Mouse (Mus musculus): ENCODE measurements at regions not wholly inside any gene's neighbourhood (a gene's known extent, or its start where the extent isn't known, plus 50 kb on each side); places are given as distances from the start of the nearest gene placed in this dataset.
A peak's percentile ranks its signal among the peaks of the same experiment; 100 is the strongest.

DNA sequence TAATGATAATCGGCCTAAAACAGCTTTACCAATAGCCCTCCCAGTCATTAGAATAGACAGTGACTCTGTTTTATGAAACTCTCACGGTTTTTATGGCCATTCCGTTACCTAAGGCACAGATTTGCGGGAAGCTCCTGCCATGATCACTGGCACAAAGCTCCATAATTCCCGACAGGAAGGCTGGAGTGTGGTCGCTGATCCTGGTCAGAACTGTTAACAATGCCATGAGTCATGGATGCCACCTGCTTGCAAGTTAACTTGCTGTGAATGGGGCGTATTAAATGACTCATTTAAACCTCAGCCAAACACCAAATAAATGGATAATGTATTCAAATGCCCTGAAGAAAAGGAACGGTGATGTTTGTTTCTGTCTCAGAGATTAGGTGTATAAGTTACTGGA is 559.9 kb upstream of the Map3k7 start:
- DNase-seq, result no peak

DNA sequence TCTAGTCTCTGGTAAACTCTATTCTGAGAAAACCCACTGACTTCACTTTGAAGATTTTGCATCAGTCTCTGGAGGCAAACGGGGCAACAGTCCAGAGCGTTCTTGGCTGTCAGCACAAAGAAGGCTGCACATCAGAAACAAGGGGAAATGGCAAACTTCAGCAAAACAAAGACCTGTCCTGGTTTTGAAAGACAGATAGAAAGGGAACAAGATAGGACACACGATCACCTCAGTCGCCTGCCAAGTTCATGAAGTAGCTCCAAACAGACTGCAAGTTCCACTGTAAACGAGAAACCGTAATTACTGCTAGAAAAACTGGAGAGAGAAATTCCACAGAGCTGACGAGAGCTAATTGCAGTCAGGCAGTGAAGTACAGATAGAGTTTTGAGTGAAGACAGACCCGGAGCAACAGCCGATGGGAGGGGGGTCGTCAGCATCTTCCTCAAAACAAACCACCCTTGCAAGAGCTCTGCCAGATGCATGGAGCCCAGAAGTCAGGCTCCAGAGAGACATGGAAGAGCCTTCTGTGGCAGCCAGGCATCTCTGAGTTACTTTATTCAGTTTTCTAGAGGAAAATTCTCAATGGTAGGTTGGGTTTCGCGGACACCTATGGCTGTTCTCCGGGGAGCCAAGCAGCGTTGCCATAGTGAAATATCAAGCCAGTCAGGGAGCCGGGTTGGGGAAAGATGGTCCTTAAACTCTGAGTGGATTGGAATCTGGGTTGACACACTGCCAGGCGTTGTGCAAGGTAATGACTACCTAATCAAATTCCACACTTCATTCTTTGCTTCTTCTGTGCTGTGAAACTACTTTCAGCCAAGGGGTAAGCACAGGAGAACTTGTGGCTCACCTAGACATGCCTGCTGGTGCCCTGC is 558.8 kb upstream of the Map3k7 start:
- no peak for DNase-seq

DNA sequence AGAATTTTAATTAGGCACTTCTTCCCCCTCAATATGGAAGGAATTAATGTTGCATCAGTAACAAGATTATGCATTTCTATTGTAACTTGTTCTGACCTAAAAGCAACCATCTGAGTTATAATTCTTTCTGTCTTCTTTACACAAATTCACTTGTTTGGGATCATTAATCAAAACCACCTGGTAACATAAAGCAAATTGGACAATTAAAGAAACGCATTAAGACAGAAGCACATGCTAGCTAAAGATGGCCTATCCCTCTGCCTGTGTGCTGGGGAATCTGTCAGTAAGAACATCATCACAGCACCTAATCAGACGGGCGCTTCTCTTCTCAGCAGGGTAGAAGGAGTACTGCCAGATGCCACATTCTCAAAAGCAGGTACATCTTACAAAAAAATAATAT is 553.7 kb upstream of the Map3k7 start:
- no peak for DNase-seq

DNA sequence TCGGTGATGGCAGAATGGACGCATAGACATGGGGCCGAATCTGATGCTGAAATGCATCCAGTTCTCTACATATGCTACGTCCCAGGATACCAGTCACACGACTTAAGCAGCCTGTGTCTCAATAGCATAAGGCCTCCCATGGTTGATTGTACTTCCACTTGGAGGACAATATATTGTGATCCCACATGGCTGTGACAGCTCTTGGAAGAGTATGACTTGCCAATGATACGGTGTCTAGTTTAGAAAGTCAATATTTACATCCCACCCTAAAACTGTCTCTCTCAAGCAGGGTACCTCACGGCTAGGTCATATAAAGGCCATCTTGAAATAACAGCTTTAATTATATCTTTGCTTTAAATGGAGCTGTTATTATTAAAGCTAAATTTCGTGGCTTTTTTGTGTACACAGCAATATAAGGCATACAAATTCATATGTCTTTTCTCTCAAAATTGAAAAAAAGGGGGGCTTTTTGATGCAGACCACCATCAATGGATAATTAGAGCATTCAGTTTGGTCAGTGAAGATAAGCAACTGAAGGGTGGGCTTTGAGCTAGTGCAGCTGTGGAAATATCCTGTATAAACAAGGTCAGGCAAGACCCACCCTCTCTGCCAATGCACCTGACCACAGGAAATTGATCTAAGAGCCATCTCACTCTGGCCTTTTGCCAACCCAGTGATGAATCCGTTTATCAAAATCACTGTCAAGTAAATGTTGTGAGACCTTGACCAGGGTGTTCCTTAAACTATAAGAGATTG is 551.9 kb upstream of the Map3k7 start:
- DNase-seq, result no peak

DNA sequence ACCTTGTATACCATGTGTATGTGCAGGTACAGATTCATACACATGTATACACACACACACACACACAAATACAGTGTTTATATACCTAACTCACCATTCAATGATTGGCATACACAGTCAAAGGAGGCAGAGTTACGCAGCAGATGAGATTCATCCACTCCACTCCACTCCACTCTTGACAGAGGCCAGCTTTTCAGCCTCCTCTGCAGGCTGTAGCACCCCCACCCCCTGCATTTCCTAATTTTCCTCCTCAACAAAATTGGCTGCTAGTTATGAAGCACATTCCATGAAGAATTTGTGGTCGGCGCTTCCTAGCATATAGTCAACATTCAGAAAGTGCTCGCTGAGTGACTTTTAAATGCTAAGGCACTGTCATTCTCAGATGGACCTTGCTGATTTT is 546.7 kb upstream of the Map3k7 start:
- no peak for DNase-seq

DNA sequence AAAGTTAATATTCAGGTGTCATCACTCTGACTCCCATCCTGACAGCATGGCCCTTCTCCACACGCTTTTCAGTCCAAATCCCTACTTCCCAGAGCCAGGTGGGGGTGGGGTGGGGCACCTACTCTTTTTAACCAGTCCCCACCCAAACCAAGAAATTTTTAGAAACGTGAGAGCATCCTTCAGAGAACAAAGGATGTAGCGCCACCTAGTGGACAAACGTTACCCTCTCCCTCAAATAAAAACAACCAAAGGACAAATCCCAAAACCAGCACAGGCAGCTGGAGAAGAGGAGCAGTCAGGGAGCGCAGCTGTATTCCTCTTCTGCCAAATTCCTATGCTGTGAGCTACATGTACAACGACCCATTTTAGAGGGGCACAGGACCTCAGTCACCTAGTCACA is 544.7 kb upstream of the Map3k7 start:
- peak; percentile 27 for DNase-seq

DNA sequence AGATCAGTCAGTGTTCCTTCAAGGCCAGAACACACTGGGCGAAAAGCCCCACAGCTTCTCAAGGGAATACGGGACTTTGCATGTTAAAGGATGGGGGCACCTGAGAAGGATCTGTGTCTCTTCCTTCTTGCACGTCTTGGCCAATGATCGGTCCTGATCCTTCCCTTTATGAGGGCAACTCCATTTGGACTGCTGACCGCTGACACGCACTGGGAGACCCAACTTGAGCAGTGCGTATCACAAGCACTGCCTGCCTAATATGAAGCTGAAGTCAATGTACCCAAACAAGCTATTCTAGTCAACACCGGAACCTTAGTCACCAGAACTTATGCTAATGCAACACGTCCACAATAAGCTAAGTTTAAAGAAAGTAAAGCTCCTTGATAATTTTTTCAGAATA is 543.7 kb upstream of the Map3k7 start:
- DNase-seq, result no peak

DNA sequence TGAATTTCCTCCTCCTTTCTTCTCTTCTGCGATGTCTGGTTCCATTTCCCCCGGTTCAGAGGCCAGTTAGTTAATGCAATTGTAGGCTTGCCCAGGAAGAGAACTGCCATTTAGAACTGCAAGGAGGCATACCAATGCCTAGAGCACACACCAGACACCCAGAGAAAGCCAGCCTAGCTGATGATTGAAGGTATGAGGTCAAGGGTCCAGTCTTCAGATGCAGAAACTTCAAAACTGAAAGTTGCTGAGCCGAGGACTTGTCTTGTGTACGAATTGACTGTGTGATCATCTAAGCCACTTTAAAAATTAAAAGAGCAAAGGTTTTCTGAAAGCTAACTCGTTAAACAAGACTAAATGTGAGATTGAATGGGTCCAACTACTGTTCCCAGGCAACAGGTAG is 542.5 kb upstream of the Map3k7 start:
- DNase-seq, result no peak

DNA sequence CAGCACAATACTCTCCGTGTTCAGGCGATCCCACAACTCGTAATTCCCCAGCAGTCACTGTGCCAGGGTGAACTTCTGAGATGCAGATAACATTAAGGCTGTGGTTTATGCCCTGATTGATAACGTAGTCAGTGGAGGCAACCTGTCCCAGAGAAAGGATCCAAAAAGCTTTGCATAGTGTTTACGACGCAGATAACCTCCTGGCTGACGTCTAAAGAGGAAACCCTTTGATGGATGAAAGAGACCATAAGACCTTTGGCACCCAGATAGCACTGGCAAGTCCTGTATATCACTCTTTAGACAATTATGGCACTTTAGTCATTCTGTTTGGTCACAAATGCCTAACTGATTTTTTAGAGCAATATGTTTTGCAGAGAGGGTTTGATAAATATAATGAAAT is 538.8 kb upstream of the Map3k7 start:
- no peak for DNase-seq

DNA sequence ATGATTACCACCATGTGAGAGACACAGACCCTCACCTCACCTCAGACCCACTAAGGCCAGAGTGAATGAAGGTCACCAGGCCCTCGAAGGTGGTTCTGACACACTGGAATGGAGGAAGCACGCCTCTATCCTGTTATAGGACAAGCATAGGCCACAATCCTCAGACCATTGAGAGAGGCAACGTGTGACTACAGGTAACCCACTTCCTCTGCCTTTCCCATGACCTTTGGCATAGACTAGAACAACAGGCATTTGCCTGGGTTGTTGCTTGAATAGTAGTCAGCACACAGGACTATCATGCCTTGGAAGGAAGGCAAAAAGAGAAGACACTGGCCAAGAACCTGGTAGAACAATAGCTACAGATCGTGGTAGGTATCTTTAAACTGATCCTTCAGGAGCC is 538.2 kb upstream of the Map3k7 start:
- DNase-seq, result no peak

DNA sequence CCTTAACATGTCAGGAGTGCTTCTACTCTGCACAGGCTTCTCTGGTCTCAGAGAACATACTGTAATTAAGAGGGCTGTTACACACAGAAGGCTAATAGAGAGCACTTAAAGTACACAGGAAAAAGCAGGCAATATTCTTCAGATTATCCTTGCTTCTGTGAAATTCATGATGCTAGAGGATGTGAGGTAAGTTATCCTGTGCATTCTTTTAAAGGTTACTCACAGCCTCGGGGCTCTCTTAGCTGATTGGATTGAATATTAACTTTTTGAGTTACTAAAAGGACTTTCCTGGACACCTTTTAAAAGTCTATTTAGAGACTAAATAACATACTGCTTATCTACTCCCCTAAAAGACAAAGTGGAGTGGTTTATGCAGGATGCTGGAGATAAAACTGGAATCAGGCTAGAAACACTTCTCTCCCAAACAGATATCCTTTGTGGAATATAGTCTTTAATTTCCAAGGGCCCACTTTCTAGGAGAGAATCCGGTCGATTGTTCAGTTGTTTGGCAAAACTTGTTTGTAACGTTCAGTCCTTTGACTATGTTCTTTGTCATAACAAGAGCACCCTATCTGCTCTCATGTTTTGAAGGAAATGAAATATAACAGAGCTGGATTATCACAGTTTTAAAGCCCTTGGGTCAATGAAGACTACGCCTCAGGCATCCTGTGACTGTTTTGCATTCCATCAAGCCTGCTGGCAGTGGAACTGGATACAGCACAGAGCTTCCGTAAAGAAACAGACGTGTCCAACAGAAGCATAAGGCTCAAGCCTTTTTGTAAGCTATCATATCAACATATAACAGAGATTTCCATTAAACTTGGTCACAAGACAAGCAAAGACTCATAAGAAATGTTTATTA is 537.5 kb upstream of the Map3k7 start:
- DNase-seq, result no peak

DNA sequence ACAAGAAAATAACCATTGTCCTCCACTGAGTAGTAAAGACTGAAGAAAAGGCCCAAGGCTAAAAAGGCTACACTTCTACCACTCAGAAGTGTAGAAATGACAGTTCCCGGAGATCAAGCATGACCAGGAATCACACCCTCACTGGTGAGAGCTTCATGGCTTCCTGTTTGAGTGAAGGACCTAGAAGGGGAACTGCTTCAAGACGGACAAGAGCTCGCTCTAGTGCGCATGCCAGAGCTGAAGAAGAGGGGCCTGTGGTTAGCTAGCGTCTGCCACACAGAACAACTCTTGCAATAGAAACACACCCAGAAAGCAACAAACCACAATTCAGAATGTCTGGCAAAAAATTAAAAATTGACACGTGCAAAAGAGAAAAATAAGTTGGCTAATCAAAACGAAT is 530.0 kb upstream of the Map3k7 start:
- no peak for DNase-seq

DNA sequence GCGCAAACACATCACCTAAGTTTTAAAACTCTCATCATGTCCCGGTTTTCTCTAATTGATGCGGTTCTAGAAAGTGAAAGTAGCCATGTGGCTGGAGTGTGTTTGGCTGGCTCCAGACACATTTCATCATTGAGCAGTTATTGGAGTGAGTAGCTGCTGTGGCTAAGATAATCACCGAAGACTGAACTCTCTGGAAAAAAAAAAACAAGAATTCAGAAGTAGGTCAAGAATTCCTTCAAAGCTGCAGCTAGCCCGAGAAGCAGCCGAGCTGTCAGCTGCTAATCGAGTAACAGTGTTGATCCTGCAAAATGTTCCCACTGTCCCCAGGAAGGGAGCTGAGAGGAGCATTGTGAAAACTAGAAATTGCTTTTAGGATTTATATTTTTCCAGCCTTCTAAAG is 509.0 kb upstream of the Map3k7 start:
- DNase-seq, result no peak

DNA sequence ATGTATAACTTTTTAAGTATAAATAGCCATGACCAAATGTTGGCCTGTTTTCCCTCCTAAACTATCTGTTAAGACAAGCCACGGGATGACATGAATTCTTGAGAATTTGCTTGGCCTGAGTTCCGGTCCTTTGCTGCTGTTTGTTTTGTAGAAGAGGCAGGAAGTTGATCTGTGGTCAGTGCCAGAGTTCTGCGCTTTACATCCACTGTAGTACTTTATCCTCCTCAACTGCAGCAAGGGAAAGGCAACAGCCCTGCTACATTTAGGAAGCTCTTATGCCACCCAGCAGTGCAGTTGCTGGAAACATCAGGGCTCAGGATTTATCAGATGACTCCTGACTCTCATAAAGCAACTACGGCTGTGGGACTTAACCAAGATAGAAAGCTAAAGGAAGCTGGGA is 508.4 kb upstream of the Map3k7 start:
- DNase-seq, result no peak

DNA sequence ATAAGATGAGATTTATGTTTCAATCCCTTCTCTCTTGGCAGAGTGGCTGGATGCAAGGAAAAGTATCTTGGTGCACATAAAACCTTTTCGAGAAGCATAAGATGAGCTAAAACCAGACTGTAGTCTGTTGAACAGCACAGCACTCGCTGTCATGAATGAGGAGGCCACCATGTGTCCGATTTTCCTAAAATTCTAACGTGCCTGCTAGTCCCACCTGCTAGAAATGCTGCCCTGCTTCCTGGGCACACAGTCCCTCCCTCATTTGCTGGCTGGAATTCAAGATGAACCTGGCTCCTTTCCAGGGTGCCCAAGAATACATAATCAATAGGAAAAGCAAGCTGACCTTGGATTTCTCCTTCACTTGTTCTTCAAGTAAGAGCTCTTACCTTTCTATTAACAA is 501.4 kb upstream of the Map3k7 start:
- DNase-seq, result no peak

DNA sequence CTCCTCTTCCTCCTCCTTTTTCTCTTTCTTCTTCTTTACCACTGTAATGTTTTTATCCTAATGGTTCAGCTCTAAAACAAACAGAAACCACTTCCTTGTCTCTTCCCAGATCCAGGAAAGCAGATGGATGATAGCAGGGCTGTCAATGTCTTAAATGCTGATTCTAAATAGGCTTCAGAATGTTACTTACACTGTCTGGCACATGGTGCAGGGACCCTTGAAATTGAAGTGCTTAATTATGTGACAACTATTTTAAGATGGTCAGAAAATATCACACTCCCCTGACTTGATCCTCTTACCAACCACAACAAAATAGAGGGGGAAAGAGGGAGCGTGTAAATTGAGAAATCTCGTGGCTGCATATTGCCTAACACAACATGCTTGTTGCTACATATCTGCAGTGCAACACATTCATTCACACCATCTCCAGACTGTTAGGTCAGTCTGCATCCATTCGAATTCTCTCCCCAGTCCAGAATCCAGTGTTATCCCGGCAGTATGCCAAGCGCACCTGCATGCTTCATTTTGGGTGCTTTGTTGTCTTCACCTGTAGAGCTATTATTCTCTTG is 500.7 kb upstream of the Map3k7 start:
- no peak for DNase-seq

DNA sequence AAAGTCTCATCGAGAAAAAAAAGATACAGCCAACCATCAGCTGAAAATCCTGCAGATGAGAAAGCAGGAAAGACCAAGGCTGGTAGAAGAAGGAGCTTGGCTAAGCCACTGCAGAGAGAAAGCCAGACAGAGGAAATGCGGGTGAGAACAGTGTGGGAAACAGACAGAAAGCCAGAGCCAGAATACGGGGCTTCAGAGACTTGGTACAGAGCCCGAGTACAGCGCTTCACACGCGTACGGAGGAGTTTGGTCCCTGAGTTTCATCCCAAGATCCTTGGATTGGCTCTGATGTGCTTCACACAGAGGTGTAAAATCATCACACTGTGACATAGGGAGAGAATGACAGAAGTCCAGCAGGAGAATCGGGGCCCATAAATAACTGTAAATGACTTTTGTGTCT is 495.6 kb upstream of the Map3k7 start:
- DNase-seq, result no peak

DNA sequence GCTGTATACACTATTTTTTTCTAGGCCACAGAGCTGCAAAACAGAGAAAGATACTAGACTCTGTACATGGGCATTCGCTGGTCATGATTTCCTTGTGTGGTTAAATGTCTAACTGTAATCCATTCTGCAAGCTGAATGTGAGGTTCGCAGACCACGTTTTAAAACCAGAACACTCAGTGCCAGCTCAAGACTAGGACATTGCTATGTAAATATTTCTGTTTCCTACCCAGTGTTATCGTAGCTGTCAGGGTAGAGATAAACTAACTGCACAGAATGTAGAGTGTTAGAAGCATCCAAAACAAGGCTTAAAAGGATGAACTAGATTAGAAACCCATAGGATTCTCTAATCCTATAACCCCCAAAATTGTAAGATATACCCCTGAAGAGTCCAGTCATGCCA is 494.1 kb upstream of the Map3k7 start:
- DNase-seq, result no peak

DNA sequence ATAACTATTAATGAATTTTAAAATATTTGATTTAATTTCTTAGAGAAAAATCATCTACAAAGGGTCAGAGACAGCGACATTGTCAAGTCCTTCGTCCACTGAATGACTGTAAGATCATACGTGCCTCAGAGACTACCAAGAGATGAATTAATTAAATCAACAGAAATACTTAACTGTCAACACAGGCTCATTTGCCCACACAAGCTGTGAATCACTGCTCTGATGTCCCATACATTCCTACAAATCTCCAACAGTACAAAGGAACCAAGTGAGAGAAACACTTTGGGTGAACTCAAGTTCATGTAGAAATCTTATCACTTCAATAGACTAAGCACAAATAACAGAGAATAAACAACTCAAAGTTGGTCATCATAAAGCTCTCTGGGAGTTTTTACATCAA is 471.4 kb upstream of the Map3k7 start:
- no peak for DNase-seq

DNA sequence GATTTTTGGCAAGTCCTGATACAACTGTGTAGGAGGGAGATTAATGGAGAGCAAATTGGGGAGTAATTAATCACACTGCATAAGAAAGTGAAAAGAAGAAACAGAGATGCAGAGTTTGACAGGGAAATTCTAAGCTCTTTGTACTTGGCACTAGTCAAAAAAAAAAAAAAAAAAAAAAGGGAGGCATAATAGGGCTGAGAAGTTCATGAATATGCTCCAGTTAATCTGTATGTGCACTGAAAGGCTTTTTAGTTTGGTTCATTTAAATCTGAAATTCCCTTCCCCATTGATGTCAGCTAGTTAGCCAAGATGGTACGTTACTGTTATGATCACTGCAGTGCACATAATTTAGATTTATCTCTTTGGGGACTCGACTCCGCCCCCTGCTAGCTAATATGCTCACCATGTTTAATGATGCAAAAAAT is 470.8 kb upstream of the Map3k7 start:
- no peak for DNase-seq

DNA sequence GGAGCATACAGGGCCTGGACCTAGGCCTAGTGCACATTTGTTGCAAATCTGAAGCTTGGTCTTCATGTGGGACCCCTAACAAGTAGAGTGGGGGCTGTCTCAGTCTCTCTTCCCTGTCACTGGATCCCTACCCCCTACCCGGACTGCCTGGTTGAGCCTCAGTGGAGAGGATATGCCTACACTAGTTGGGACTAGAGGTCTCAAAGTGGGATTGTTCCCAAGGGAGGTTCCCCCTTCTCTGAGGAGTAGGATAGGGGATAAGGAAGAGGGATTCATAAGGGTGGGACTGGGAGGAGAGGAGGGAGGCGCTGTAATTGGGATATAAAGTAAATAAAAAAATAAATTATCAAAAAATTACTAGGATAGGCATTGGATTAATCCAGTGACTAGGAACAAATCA is 464.0 kb upstream of the Map3k7 start:
- no peak for DNase-seq

DNA sequence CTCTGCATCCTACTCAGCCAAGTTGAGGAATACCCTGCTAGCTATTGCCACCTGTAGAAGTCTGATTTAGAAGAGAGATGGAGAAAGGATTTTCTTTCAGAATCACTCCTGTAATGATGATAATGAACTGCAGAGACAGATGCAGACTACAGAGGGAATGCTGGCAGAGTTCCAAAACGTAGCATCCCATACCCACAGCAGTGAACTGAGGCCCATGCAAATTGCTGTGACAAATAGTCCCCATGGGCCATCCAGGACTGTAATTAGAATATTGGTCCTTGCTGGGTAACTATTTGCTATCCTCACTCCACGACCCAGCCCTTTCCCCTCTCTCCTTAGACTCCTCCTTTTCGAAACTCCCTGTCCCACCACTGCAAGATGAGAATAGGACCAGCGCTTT is 463.5 kb upstream of the Map3k7 start:
- no peak for DNase-seq

DNA sequence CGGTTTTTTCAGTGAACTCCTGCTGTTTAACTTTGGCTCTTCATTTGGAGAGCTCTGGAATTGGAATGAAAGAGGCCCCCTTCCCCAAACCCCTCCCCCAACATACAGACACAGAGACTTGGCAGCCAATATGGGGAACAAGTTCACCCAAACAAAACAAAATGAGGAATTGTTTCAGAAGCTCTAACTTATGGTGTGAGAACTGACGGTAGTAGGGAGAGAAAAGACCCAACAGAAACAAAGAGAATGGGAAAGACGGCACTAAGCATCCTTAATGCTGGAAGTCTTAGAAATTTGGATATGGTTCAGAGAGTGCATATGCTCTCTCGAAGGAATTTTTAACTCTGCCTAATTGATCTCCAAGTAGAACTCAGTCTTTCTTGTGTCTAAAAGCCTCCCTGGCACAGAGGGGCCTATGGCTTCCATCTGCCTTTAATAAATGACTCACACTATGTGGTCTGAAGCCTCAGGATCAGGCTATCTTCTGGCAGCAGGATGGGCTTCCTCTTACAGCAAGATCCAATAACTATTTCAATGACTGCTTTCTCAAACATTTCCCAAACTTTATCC is 438.2 kb upstream of the Map3k7 start:
- DNase-seq, result no peak
